Mouse (Mus musculus) small intestine, adult 2 months (tissue): ENCODE data around the gene Psg22. TPM values are rescaled to one million over a fixed set of nuclear protein-coding genes. Genes with fewer than 3 reads are reported as not detected.

Experiments used
- polyA plus RNA-seq: library from polyadenylated mRNA; depleted of rRNA; stranded (reverse); fragments of >200 nt; gene quantifications from 2 replicates; pipeline ENCODE4 v1.2.3, GENCODE M21; 2012; rRNA removed

The Psg22 gene
- polyA plus RNA-seq, 1 experiment: 0.05 TPM

Other genes with a start within 250 kb of the Psg22 start
- gene Psg26, start 233.9 kb upstream of the Psg22 start, polyA plus RNA-seq: 0.18 TPM in 1 of 2 replicates, not detected in the other
- gene Psg25, start 185.8 kb upstream of the Psg22 start, polyA plus RNA-seq: 0.10 and 0.55 TPM in 2 replicates
- 0.04 and 0.09 TPM in 2 replicates for gene Psg27, start 150.8 kb upstream of the Psg22 start, polyA plus RNA-seq
- not detected in 2 replicates for gene Psg23, start 101.6 kb upstream of the Psg22 start, polyA plus RNA-seq
- not detected in 2 replicates for gene Psg21, start 61.4 kb upstream of the Psg22 start, polyA plus RNA-seq
- not detected in 2 replicates for gene Psg20, start 31.9 kb upstream of the Psg22 start, polyA plus RNA-seq
- 0.08 TPM in 1 of 2 replicates, not detected in the other for gene Psg19, start 80.4 kb downstream of the Psg22 start, polyA plus RNA-seq
- gene Psg17, start 103.5 kb downstream of the Psg22 start, polyA plus RNA-seq: not detected in 2 replicates
- gene Mill2, start 121.9 kb downstream of the Psg22 start, polyA plus RNA-seq: 1.9 and 2.2 TPM in 2 replicates
- 268 and 499 TPM in 2 replicates for gene Pglyrp1, start 153.2 kb downstream of the Psg22 start, polyA plus RNA-seq
- gene Ccdc61, start 192.3 kb downstream of the Psg22 start, polyA plus RNA-seq: 11.1 and 21.4 TPM in 2 replicates
- 0.41 and 0.55 TPM in 2 replicates for gene Nova2, start 207.8 kb downstream of the Psg22 start, polyA plus RNA-seq